Mouse (Mus musculus): ENCODE measurements at regions not wholly inside any gene's neighbourhood (a gene's known extent, or its start where the extent isn't known, plus 50 kb on each side); places are given as distances from the start of the nearest gene placed in this dataset.

GRCm38 (mm10) chr19:52647066-52648046 is 383.3 kb downstream of the Ins1 start:
- dilution Hi-C loops (cut with MboI; ENCODE audit: extremely low pct_ligation_motif_present, extremely low pct_unique_long_range_greater_than_20kb, low sequenced_read_pairs) = no loop called here
- no peak for DNase-seq (ENCODE audit: extremely low read depth)
- Histone ChIP-seq H3K27me3 (replicated peaks) (no peaks in the 10 kb centered on the region), H3K36me3 (replicated peaks in 1 of 2; ENCODE audit: control insufficient read depth in 1 of 2, insufficient read depth in 1 of 2, low read length in 1 of 2) (no peaks in the 10 kb centered on the region), H3K9me3 (replicated peaks; ENCODE audit: low read length) (no peaks in the 10 kb centered on the region), H3K4me3 (replicated peaks in 1 of 3; ENCODE audit: low read depth in 2 of 3, low read length in 2 of 3, poor library complexity in 1 of 3) (no peak overlapping the region), H3K9ac (ENCODE audit: insufficient read depth, low read depth) (no peak overlapping the region), H3K4me1 (ENCODE audit: control insufficient read depth in 1 of 2, insufficient read depth in 2 of 2) (no peaks in the 10 kb centered on the region), H3K79me2 (replicated peaks; ENCODE audit: control insufficient read depth, extremely low read depth, insufficient read depth, poor library complexity, severe bottlenecking) (no peaks in the 10 kb centered on the region), H3K4me2 (ENCODE audit: insufficient read depth, low read depth, poor library complexity, severe bottlenecking) (no peak overlapping the region), H3K27ac (ENCODE audit: insufficient read depth, low read depth) (no peak overlapping the region)
- TF ChIP-seq MEF2A (IDR thresholded peaks at IDR 0.05; ENCODE audit: borderline replicate concordance, low read depth, low read length) (no peak), CHD1 (IDR thresholded peaks at IDR 0.05; ENCODE audit: low read depth, low read length) (no peak), TBP (conservative IDR thresholded peaks at IDR 0.05; ENCODE audit: low read depth, low read length) (no peak), ZNF384 (IDR thresholded peaks at IDR 0.05; ENCODE audit: low read depth, low read length) (no peak), KAT2A (IDR thresholded peaks at IDR 0.05; ENCODE audit: insufficient replicate concordance, low read length) (no peak), CHD2 (IDR thresholded peaks at IDR 0.05; ENCODE audit: low read length) (no peak), ETS1 (conservative IDR thresholded peaks at IDR 0.05; ENCODE audit: low read depth, low read length) (no peak), JUND (conservative IDR thresholded peaks at IDR 0.05; ENCODE audit: low read depth, low read length) (no peak), ZKSCAN1 (IDR thresholded peaks at IDR 0.05; ENCODE audit: borderline replicate concordance, low read depth, low read length) (no peak), MAX (IDR thresholded peaks at IDR 0.05; ENCODE audit: low read length) (no peak), MAFK (IDR thresholded peaks at IDR 0.05; ENCODE audit: insufficient replicate concordance, low read length) (no peak), PAX5 (IDR thresholded peaks at IDR 0.05; ENCODE audit: low read length) (no peak), JUN (IDR thresholded peaks at IDR 0.05; ENCODE audit: insufficient read depth, low read depth, low read length) (no peak), POLR2A (IDR thresholded peaks at IDR 0.05; ENCODE audit: low read depth, low read length) (no peak), EP300 (IDR thresholded peaks at IDR 0.05; ENCODE audit: low read length) (no peak), SMC3 (IDR thresholded peaks at IDR 0.05; ENCODE audit: low read depth, low read length) (no peak), RAD21 (IDR thresholded peaks at IDR 0.05; ENCODE audit: low read depth, low read length) (no peak), HCFC1 (IDR thresholded peaks at IDR 0.05; ENCODE audit: low read depth, low read length) (no peak), TCF12 (IDR thresholded peaks at IDR 0.05; ENCODE audit: low read depth, low read length) (no peak), RCOR1 (conservative IDR thresholded peaks at IDR 0.05; ENCODE audit: low read depth, low read length) (no peak)
- in situ Hi-C loops (cut with MboI; ENCODE audit: low pct_ligation_motif_present, low pct_unique_long_range_greater_than_20kb, low sequenced_read_pairs) = no loop called here

GRCm38 (mm10) chr19:52640228-52640627 is 376.1 kb downstream of the Ins1 start:
- no peak overlapping the region for H3K4me3 ChIP-seq (replicated peaks in 1 of 3; ENCODE audit: low read depth in 2 of 3, low read length in 2 of 3, poor library complexity in 1 of 3)
- H3K9me3 ChIP-seq (replicated peaks; ENCODE audit: low read length) = no peaks in the 10 kb centered on the region
- no peaks in the 10 kb centered on the region for H3K27me3 ChIP-seq (replicated peaks)
- in situ Hi-C loops (cut with MboI; ENCODE audit: low pct_ligation_motif_present, low pct_unique_long_range_greater_than_20kb, low sequenced_read_pairs) (no loop called here), dilution Hi-C loops (cut with MboI; ENCODE audit: extremely low pct_ligation_motif_present, extremely low pct_unique_long_range_greater_than_20kb, low sequenced_read_pairs) (no loop called here)
- H3K9ac ChIP-seq (ENCODE audit: insufficient read depth, low read depth) = no peak overlapping the region
- no peaks in the 10 kb centered on the region for H3K79me2 ChIP-seq (replicated peaks; ENCODE audit: control insufficient read depth, extremely low read depth, insufficient read depth, poor library complexity, severe bottlenecking)
- no peaks in the 10 kb centered on the region for H3K36me3 ChIP-seq (replicated peaks in 1 of 2; ENCODE audit: control insufficient read depth in 1 of 2, insufficient read depth in 1 of 2, low read length in 1 of 2)
- no peak for DNase-seq (ENCODE audit: extremely low read depth)
- no peak overlapping the region for H3K4me2 ChIP-seq (ENCODE audit: insufficient read depth, low read depth, poor library complexity, severe bottlenecking)
- no peak for TF ChIP-seq TCF12 (IDR thresholded peaks at IDR 0.05; ENCODE audit: low read depth, low read length)
- TF ChIP-seq MAFK (IDR thresholded peaks at IDR 0.05; ENCODE audit: insufficient replicate concordance, low read length) = no peak
- no peak for TF ChIP-seq ZMIZ1 (IDR thresholded peaks at IDR 0.05; ENCODE audit: low read depth, low read length)
- no peak for TF ChIP-seq IRF4 (IDR thresholded peaks at IDR 0.05; ENCODE audit: low read depth, low read length)
- no peak for TF ChIP-seq SMC3 (IDR thresholded peaks at IDR 0.05; ENCODE audit: low read depth, low read length)
- no peak for TF ChIP-seq EP300 (IDR thresholded peaks at IDR 0.05; ENCODE audit: low read length)
- no peak for TF ChIP-seq ZC3H11A (IDR thresholded peaks at IDR 0.05; ENCODE audit: low read depth, low read length)
- TF ChIP-seq PAX5 (IDR thresholded peaks at IDR 0.05; ENCODE audit: low read length) = no peak
- TF ChIP-seq TBP (conservative IDR thresholded peaks at IDR 0.05; ENCODE audit: low read depth, low read length) = no peak
- no peak for TF ChIP-seq GABPA (IDR thresholded peaks at IDR 0.05; ENCODE audit: insufficient replicate concordance, low read depth, low read length)
- no peak for TF ChIP-seq RCOR1 (conservative IDR thresholded peaks at IDR 0.05; ENCODE audit: low read depth, low read length)
- no peak for TF ChIP-seq MXI1 (IDR thresholded peaks at IDR 0.05; ENCODE audit: low read depth, low read length)
- TF ChIP-seq SIN3A (IDR thresholded peaks at IDR 0.05; ENCODE audit: low read length) = no peak
- H3K27ac ChIP-seq (ENCODE audit: insufficient read depth, low read depth) = no peak overlapping the region
- no peaks in the 10 kb centered on the region for H3K4me1 ChIP-seq (ENCODE audit: control insufficient read depth in 1 of 2, insufficient read depth in 2 of 2)
